Mouse (Mus musculus) intestine, embryonic 15.5 days (tissue): ENCODE measurements around the gene Tes. TPM values are rescaled to one million over a fixed set of nuclear protein-coding genes. Genes with fewer than 3 reads are reported as not detected.

Experiments
- ATAC-seq: fragments of 200-750 bp; cut with Nextera tagmentation; 2 replicates; pipeline ENCODE4 v1.8.0; 2017; ENCODE audit warnings: moderate TSS enrichment, moderate library complexity
- H3K27ac ChIP-seq: fragments of 300-500 bp; sonication (generic); 2 replicates; pipeline ENCODE4 v1.5.1; 2015; ENCODE audit warnings: mild to moderate bottlenecking, inconsistent platforms
- H3K27me3 ChIP-seq: fragments of 300-500 bp; sonication (generic); replicated peaks from 2 replicates; pipeline ENCODE4 v1.6.1; 2015; ENCODE audit warnings: inconsistent platforms
- H3K36me3 ChIP-seq: fragments of 300-500 bp; sonication (generic); 2 replicates; pipeline ENCODE4 v1.6.1; 2015; ENCODE audit warnings: inconsistent platforms
- H3K4me1 ChIP-seq: fragments of 300-500 bp; sonication (generic); replicated peaks from 2 replicates; pipeline ENCODE4 v1.6.1; 2015; ENCODE audit warnings: inconsistent platforms
- H3K4me2 ChIP-seq: fragments of 300-500 bp; sonication (generic); replicated peaks from 2 replicates; pipeline ENCODE4 v1.6.1; 2015; ENCODE audit warnings: mild to moderate bottlenecking, inconsistent platforms
- H3K4me3 ChIP-seq: fragments of 300-500 bp; sonication (generic); replicated peaks from 2 replicates; pipeline ENCODE4 v1.5.1; 2015; ENCODE audit warnings: inconsistent platforms
- H3K9ac ChIP-seq: fragments of 300-500 bp; sonication (generic); 2 replicates; pipeline ENCODE4 v1.6.1; 2015; ENCODE audit warnings: inconsistent platforms
- H3K9me3 ChIP-seq: fragments of 300-500 bp; sonication (generic); 2 replicates; pipeline ENCODE4 v1.6.1; 2016; ENCODE audit warnings: inconsistent platforms
- WGBS: fragments of 180-500 bp; shearing (Covaris S2); methylation state at CpG from one replicate; pipeline ENCODE4 v1.1.7; 2015; 5-methylcytosine and 5-hydroxymethylcytosine counted together
- polyA plus RNA-seq: library from polyadenylated mRNA; unstranded; fragments of >200 nt; fragmentation: Nextera tagmentation; extraction: Ambion mirVana; gene quantifications from 2 replicates; pipeline ENCODE4 v1.2.1, GENCODE M21; 2015

The Tes gene
- polyA plus RNA-seq: 94.3 and 98.5 TPM in 2 replicates

DNA sequence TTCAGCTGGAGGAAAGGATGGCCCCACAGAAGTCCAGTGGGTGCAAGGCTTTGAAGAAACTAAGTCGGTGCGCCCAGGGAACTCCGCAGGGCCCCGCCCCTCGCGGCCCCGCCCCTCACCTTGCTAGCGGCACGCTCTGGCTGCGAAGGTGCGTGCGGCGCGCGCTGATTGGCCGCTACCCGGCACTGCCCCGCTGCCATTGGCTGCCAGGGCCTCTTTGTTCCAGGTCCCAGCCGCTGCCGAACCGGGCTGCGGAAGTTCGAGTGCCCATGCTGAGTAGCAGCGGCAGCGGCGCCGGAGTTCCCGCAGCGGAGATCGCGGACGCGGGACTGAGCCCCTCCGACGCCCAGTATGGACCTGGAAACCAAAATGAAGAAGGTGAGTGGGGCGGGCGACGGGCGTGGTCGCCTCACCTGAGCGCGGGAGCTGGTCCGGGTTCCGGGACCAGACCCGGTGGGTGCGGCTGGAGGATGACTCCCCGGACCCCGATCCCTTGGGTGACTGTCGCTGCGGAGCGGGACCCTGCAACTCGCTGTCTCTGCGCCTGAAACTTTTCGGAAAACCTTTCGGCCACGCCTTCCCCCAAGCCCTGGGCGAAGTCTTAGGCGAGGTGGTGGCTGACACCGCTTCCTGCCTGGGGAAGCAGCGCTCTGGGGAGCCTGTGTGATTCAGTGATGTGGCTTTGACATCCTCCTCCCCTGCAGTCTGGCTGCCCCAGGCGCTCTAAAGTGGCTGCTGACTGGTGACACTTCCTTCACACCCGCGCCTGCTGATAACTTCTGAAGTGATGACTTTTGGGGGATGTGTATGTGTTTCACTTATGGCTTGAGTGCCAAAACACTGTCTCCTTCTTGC is at the start of gene Tes:
Gene Tes, plus strand, starts transcription at position 214 of the 855 bp plus-strand sequence.
- peaks cover 3% of the 10 kb centered on the region for H3K4me1 ChIP-seq
- H3K9me3 ChIP-seq: no peaks in the 10 kb centered on the region
- peak within 1 kb of the TSS; percentile 70 for H3K9ac ChIP-seq
- no peaks in the 10 kb centered on the region for H3K36me3 ChIP-seq
- H3K27me3 ChIP-seq: no peaks in the 10 kb centered on the region
- H3K4me3 ChIP-seq: peak within 1 kb of the TSS; percentile 67
- peak within 1 kb of the TSS; percentile 89 for H3K27ac ChIP-seq
- under 1% methylated on average over 63 of the region's 63 CpGs for WGBS
- ATAC-seq: peak; percentile 93
- H3K4me2 ChIP-seq: peak within 1 kb of the TSS; percentile 88

DNA sequence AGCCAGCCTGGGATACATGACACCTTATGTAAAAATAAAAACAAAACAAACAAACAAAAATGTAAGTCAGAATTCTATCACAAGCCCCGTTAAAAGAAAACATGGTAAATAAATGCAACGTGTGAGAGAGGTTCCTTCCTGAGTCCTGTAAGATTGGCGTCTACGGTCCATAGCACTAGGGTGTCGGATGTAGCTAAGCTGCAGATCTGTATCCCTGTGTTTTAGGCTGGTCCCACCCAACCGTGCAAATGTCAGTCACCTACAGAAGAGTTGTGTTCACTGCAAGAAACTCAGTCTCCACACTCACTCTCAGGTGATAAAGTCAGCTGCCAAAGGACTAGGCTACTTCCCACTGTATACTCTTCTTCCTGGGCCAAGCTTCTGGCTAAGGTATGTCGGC is 39.1 kb upstream of the Tes start:
- no peaks in the 10 kb centered on the region for H3K36me3 ChIP-seq
- no peaks in the 10 kb centered on the region for H3K27me3 ChIP-seq
- no peak overlapping the region for H3K27ac ChIP-seq
- no peak for ATAC-seq
- no peaks in the 10 kb centered on the region for H3K4me1 ChIP-seq
- H3K9me3 ChIP-seq: no peaks in the 10 kb centered on the region
- H3K4me2 ChIP-seq: no peak overlapping the region
- no peak overlapping the region for H3K9ac ChIP-seq
- no peak overlapping the region for H3K4me3 ChIP-seq
- WGBS: 74% methylated on average over 7 of the region's 7 CpGs

- no peak overlapping the region for H3K4me3 ChIP-seq
- no peaks in the 10 kb centered on the region for H3K36me3 ChIP-seq
- WGBS: 13% methylated on average over 8 of the region's 8 CpGs
- no peak overlapping the region for H3K4me2 ChIP-seq
- no peaks in the 10 kb centered on the region for H3K27me3 ChIP-seq
- H3K9me3 ChIP-seq: no peaks in the 10 kb centered on the region
- no peak overlapping the region for H3K27ac ChIP-seq
- no peak overlapping the region for H3K9ac ChIP-seq
- ATAC-seq: no peak
- H3K4me1 ChIP-seq: 0 out of 2 replicates have a peak, but pooled peaks cover 4% of the 10 kb centered on the region
Observed at GRCm38 (mm10) chr6:17027572-17027971, 37.4 kb upstream of the Tes start.

GRCm38 (mm10) chr6:17028809-17029208 is 36.1 kb upstream of the Tes start:
- Histone ChIP-seq H3K4me2 (no peak overlapping the region), H3K27ac (no peak overlapping the region)
- WGBS: 80% methylated on average over 8 of the region's 8 CpGs

DNA sequence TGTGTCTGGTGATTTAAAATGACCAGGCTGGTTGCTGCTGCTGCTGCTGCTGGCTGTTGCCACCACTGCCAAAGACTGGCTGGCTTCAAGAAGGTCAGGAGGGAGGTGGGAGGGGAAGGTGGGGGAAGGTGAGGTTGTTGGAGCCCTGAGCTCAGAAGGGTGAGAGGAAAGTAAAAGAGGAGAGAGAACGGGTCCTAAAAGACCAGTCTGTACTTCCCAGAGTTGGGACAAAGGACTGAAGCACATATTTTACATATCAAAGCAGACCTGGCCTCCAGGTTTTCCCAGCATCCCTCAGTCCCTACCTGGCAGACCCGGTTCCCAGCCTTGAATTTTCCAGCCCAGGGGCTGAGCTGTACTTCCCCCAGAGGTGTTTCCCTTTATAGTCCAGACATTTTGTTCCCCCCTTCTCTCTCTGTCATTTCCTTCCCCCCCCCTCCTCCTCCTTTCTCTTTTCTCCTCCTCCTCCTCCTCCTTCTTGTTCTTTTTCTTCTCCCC is 32.7 kb upstream of the Tes start:
- 9% methylated on average over 2 of the region's 2 CpGs for WGBS
- no peaks in the 10 kb centered on the region for H3K27me3 ChIP-seq
- H3K9ac ChIP-seq: no peak overlapping the region
- H3K27ac ChIP-seq: no peak overlapping the region
- H3K9me3 ChIP-seq: no peaks in the 10 kb centered on the region
- no peak overlapping the region for H3K4me2 ChIP-seq
- H3K4me3 ChIP-seq: no peak overlapping the region
- H3K4me1 ChIP-seq: 0 out of 2 replicates have a peak, but pooled peaks cover 4% of the 10 kb centered on the region
- no peaks in the 10 kb centered on the region for H3K36me3 ChIP-seq
- ATAC-seq: peak; percentile 45

More at GRCm38 (mm10) chr6:17028809-17029208, 36.1 kb upstream of the Tes start:
- no peak for ATAC-seq
- Histone ChIP-seq H3K9me3 (no peaks in the 10 kb centered on the region), H3K27me3 (no peaks in the 10 kb centered on the region), H3K36me3 (no peaks in the 10 kb centered on the region), H3K4me3 (no peak overlapping the region), H3K9ac (no peak overlapping the region), H3K4me1 (0 out of 2 replicates have a peak, but pooled peaks cover 4% of the 10 kb centered on the region)

DNA sequence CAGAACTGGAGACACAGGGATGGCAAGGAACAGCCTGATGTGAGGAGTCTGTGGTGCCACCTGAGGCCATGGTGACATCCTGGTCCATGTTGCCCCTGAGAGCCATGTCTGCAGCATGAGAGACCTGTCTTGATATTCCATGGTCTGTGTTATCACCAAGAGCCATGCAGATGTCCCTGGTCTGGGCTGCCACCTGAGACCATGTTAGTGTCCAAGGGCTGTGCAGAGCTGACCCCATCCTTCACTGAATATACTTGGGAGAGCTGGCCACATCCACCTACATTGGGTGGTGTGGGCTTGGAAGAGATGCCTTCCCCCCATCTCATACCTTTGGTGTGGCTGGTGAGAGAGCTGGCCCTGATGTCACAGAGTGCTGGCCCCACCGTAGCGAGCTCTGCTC is 30.9 kb upstream of the Tes start:
- 67% methylated on average over 2 of the region's 2 CpGs for WGBS
- Histone ChIP-seq H3K9me3 (no peaks in the 10 kb centered on the region), H3K4me1 (0 out of 2 replicates have a peak, but pooled peaks cover 4% of the 10 kb centered on the region), H3K27ac (no peak overlapping the region), H3K9ac (no peak overlapping the region), H3K4me3 (no peak overlapping the region), H3K27me3 (no peaks in the 10 kb centered on the region), H3K4me2 (no peak overlapping the region), H3K36me3 (no peaks in the 10 kb centered on the region)
- ATAC-seq: peak; percentile 62

GRCm38 (mm10) chr6:17035228-17035627 is 29.7 kb upstream of the Tes start:
- H3K27me3 ChIP-seq: no peaks in the 10 kb centered on the region
- H3K4me2 ChIP-seq: no peak overlapping the region
- no peaks in the 10 kb centered on the region for H3K9me3 ChIP-seq
- H3K36me3 ChIP-seq: no peaks in the 10 kb centered on the region
- H3K27ac ChIP-seq: no peak overlapping the region
- no peak overlapping the region for H3K4me3 ChIP-seq
- H3K9ac ChIP-seq: no peak overlapping the region
- peak; percentile 75 for ATAC-seq
- 0 out of 2 replicates have a peak, but pooled peaks cover 4% of the 10 kb centered on the region for H3K4me1 ChIP-seq

GRCm38 (mm10) chr6:17051432-17052025 is 13.4 kb upstream of the Tes start:
- 57% methylated on average over 4 of the region's 4 CpGs for WGBS
- H3K27me3 ChIP-seq: no peaks in the 10 kb centered on the region
- H3K27ac ChIP-seq: no peak overlapping the region
- no peak overlapping the region for H3K9ac ChIP-seq
- no peaks in the 10 kb centered on the region for H3K36me3 ChIP-seq
- H3K9me3 ChIP-seq: no peaks in the 10 kb centered on the region
- H3K4me2 ChIP-seq: no peak overlapping the region
- ATAC-seq: peak; percentile 66
- 0 out of 2 replicates have a peak, but pooled peaks cover 4% of the 10 kb centered on the region for H3K4me1 ChIP-seq
- no peak overlapping the region for H3K4me3 ChIP-seq

DNA sequence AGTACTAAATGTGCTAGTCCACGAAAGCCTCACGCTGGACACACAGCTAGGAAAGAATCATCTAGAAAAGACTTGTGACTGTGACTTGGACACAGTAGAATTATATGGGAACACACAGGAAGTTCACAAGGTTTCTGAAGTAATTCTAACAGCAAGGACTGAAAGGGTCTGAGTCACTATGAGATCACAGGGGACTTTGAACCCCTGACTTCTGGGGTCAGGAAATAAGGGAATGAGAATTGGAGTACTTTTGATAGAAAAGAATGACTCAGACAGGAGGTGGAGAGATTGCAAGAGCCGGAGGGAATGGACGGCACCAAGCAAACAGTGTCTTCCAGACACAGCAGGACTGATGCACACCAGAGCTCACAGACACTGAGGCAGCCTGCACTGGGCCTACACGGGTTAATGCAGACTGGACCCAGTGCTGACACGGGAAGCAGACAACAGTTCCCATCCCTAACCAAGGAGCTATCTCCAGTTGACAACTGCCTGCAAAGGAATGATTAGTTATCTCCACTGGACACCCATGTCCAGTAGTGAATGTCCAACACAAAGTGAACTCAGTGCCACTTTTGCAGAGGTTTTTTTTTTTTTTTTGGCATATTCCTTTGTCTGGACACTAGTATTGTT is 11.8 kb upstream of the Tes start:
- Histone ChIP-seq H3K27me3 (no peaks in the 10 kb centered on the region), H3K4me3 (no peak overlapping the region), H3K36me3 (no peaks in the 10 kb centered on the region), H3K4me1 (0 out of 2 replicates have a peak, but pooled peaks cover 4% of the 10 kb centered on the region), H3K4me2 (no peak overlapping the region), H3K27ac (0 out of 2 replicates have a peak overlapping the region, but pooled peaks have one; percentile 46), H3K9me3 (no peaks in the 10 kb centered on the region), H3K9ac (no peak overlapping the region)
- ATAC-seq: peak; percentile 81
- 59% methylated on average over 6 of the region's 6 CpGs for WGBS

GRCm38 (mm10) chr6:17054781-17055180 is 10.2 kb upstream of the Tes start:
- WGBS: 57% methylated on average over 2 of the region's 2 CpGs
- Histone ChIP-seq H3K27ac (no peak overlapping the region), H3K9ac (no peak overlapping the region), H3K9me3 (no peaks in the 10 kb centered on the region), H3K4me3 (no peak overlapping the region), H3K36me3 (no peaks in the 10 kb centered on the region), H3K4me1 (peaks cover 4% of the 10 kb centered on the region; the same call in 1 of the 2 replicates), H3K4me2 (no peak overlapping the region), H3K27me3 (no peaks in the 10 kb centered on the region)
- ATAC-seq: no peak

GRCm38 (mm10) chr6:17055659-17056058 is 9.3 kb upstream of the Tes start:
- H3K27me3 ChIP-seq: no peaks in the 10 kb centered on the region
- no peaks in the 10 kb centered on the region for H3K9me3 ChIP-seq
- H3K4me2 ChIP-seq: no peak overlapping the region
- no peaks in the 10 kb centered on the region for H3K36me3 ChIP-seq
- peaks cover 8% of the 10 kb centered on the region for H3K4me1 ChIP-seq
- 28% methylated on average over 2 of the region's 2 CpGs for WGBS
- 0 out of 2 replicates have a peak overlapping the region, but pooled peaks have one; percentile 17 for H3K27ac ChIP-seq
- H3K4me3 ChIP-seq: no peak overlapping the region
- no peak overlapping the region for H3K9ac ChIP-seq
- ATAC-seq: no peak

DNA sequence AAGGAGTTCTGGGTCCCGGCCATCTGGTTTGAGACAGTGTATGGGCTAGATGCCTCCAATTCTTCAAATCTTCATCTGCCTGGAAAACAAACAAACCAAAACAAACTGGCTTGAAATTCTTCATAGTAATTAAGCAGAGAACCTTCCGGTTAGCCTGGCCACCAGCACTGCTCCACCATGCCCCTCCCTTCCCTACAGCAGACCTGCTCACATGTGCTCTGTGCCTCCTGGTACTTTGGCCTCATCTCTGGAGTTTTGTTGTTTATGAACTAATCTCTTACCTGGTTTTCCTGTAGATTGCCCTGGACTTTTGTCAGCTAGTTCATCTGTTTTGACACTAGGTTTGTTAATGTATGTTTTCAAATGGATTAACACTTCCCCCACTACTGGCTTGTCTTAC is 5.4 kb upstream of the Tes start:
- 31% methylated on average over 2 of the region's 2 CpGs for whole genome bisulfite sequencing
- Histone ChIP-seq H3K27ac (no peak overlapping the region), H3K4me2 (no peak overlapping the region), H3K4me1 (peaks cover 4% of the 10 kb centered on the region), H3K27me3 (no peaks in the 10 kb centered on the region), H3K36me3 (no peaks in the 10 kb centered on the region), H3K4me3 (no peak overlapping the region), H3K9ac (no peak overlapping the region), H3K9me3 (no peaks in the 10 kb centered on the region)
- ATAC-seq: peak; percentile 79
